Mouse (Mus musculus) lung, postnatal 0 days (tissue): Measurements from ENCODE around the gene Vav3.

ENCODE experiments used
- CTCF ChIP-seq: IDR thresholded peaks from 2 replicates; pipeline ENCODE4 v1.5.1; 2016; ENCODE audit warnings: antibody characterized with exemption, mild to moderate bottlenecking
- EP300 ChIP-seq: IDR thresholded peaks from 2 replicates; pipeline ENCODE4 v1.6.1; 2016; ENCODE audit warnings: antibody characterized with exemption, mild to moderate bottlenecking, control low read depth

- no peak for TF ChIP-seq CTCF
- TF ChIP-seq EP300, result no peak
These were observed 352.2 kb downstream of the Vav3 start for GRCm38 (mm10) chr3:109692613-109693012.
